Mouse (Mus musculus) MEL (cell line): ENCODE measurements at regions not wholly inside any gene's neighbourhood (a gene's known extent, or its start where the extent isn't known, plus 50 kb on each side); places are given as distances from the start of the nearest gene placed in this dataset.

Experiments
- DNase-seq: peaks from one replicate; pipeline ENCODE4 v3.0.0; 2011; ENCODE audit warnings: low read depth, low spot score
- H3K27ac ChIP-seq: 2 replicates; pipeline ENCODE4 v1.5.1; 2012; ENCODE audit warnings: low read depth, mild to moderate bottlenecking, control low read depth, low read length, moderate library complexity; ENCODE audit not compliant: control insufficient read depth
- H3K27me3 ChIP-seq, 2 experiments: fragments of 150-350 bp in 1 of 2; sonication (generic) in 1 of 2; 2 replicates each; pipeline ENCODE4 v1.6.1; 2012; ENCODE audit warnings: low read length in 2 of 2, mild to moderate bottlenecking in 2 of 2, improper control_type of control experiment in 1 of 2, moderate library complexity in 1 of 2; ENCODE audit not compliant: insufficient read depth in 2 of 2, control insufficient read depth in 1 of 2
- H3K36me3 ChIP-seq, 2 experiments: 2 replicates each; pipeline ENCODE4 v1.6.1; 2012 to 2014; ENCODE audit warnings: low read length in 2 of 2, improper control_type of control experiment in 1 of 2, inconsistent platforms in 1 of 2, mild to moderate bottlenecking in 1 of 2; ENCODE audit not compliant: insufficient read depth in 2 of 2, control insufficient read depth in 1 of 2
- H3K4me1 ChIP-seq, 2 experiments: fragments of 150-350 bp in 1 of 2; sonication (generic) in 1 of 2; 2 replicates each; pipeline ENCODE4 v1.6.1; 2012; ENCODE audit warnings: low read length in 2 of 2, improper control_type of control experiment in 1 of 2, mild to moderate bottlenecking in 1 of 2; ENCODE audit not compliant: insufficient read depth in 2 of 2, control insufficient read depth in 1 of 2
- H3K4me3 ChIP-seq, 2 experiments: fragments of 150-350 bp in 1 of 2; sonication (generic) in 1 of 2; 2 replicates each; pipeline ENCODE4 v1.5.1; 2012; ENCODE audit warnings: low read depth in 2 of 2, low read length in 2 of 2, mild to moderate bottlenecking in 2 of 2, moderate library complexity in 2 of 2, control low read depth in 1 of 2, improper control_type of control experiment in 1 of 2; ENCODE audit not compliant: control insufficient read depth in 1 of 2, insufficient read depth in 1 of 2
- H3K79me2 ChIP-seq: 2 replicates; pipeline ENCODE4 v1.6.1; 2012; ENCODE audit warnings: mild to moderate bottlenecking, low read length, moderate library complexity; ENCODE audit not compliant: control insufficient read depth, poor library complexity, insufficient read depth
- H3K9ac ChIP-seq: 2 replicates; pipeline ENCODE4 v1.6.1; 2012; ENCODE audit warnings: low read depth, mild to moderate bottlenecking, control low read depth, low read length, moderate library complexity; ENCODE audit not compliant: control insufficient read depth, poor library complexity, severe bottlenecking
- H3K9me3 ChIP-seq: fragments of 150-350 bp; sonication (generic); replicated peaks from 2 replicates; pipeline ENCODE4 v1.6.1; 2012; ENCODE audit warnings: mild to moderate bottlenecking, low read length, improper control_type of control experiment, moderate library complexity; ENCODE audit not compliant: insufficient read depth
- BHLHE40 ChIP-seq: IDR thresholded peaks from 2 replicates; pipeline ENCODE4 v1.6.1; 2012; ENCODE audit warnings: low read depth, mild to moderate bottlenecking, inconsistent platforms, low read length, improper control_type of control experiment, borderline replicate concordance
- CHD1 ChIP-seq: IDR thresholded peaks from 2 replicates; pipeline ENCODE4 v1.6.1; 2012; ENCODE audit warnings: low read depth, mild to moderate bottlenecking, inconsistent platforms, low read length, improper control_type of control experiment
- CTCF ChIP-seq, 3 experiments: IDR thresholded peaks in 2 of 3; conservative IDR thresholded peaks in 1 of 3; 2 replicates each; pipeline ENCODE4 v1.5.1; 2011 to 2012; ENCODE audit warnings: low read length in 3 of 3, low read depth in 2 of 3, mild to moderate bottlenecking in 2 of 3, improper control_type of control experiment in 1 of 3, inconsistent platforms in 1 of 3, mixed read lengths in 1 of 3, moderate library complexity in 1 of 3; ENCODE audit not compliant: control insufficient read depth in 1 of 3, insufficient read depth in 1 of 3, poor library complexity in 1 of 3, severe bottlenecking in 1 of 3
- EP300 ChIP-seq, 2 experiments: IDR thresholded peaks; 2 replicates each; pipeline ENCODE4 v1.6.1; 2011; ENCODE audit warnings: improper control_type of control experiment in 2 of 2, low read length in 2 of 2, low read depth in 1 of 2, mild to moderate bottlenecking in 1 of 2
- ETS1 ChIP-seq: IDR thresholded peaks from 2 replicates; pipeline ENCODE4 v1.6.1; 2012; ENCODE audit warnings: low read depth, mild to moderate bottlenecking, inconsistent platforms, low read length, improper control_type of control experiment, moderate library complexity
- GATA1 ChIP-seq: IDR thresholded peaks from 2 replicates; pipeline ENCODE4 v1.6.1; 2011; ENCODE audit warnings: low read depth, low read length, improper control_type of control experiment
- JUND ChIP-seq: IDR thresholded peaks from 2 replicates; pipeline ENCODE4 v1.6.1; 2011; ENCODE audit warnings: low read depth, mild to moderate bottlenecking, improper control_type of control experiment, low read length
- MAFK ChIP-seq: IDR thresholded peaks from 2 replicates; pipeline ENCODE4 v1.6.1; 2011; ENCODE audit warnings: low read depth, mild to moderate bottlenecking, low read length, improper control_type of control experiment, borderline replicate concordance
- MAX ChIP-seq: IDR thresholded peaks from 2 replicates; pipeline ENCODE4 v1.6.1; 2011; ENCODE audit warnings: low read length, improper control_type of control experiment
- MAZ ChIP-seq: IDR thresholded peaks from 2 replicates; pipeline ENCODE4 v1.6.1; 2012; ENCODE audit warnings: low read depth, mild to moderate bottlenecking, inconsistent platforms, low read length, improper control_type of control experiment
- MYC ChIP-seq: IDR thresholded peaks from 2 replicates; pipeline ENCODE4 v1.6.1; 2011; ENCODE audit warnings: low read depth, mild to moderate bottlenecking, low read length, improper control_type of control experiment, moderate library complexity
- RAD21 ChIP-seq: IDR thresholded peaks from 2 replicates; pipeline ENCODE4 v1.6.1; 2011; ENCODE audit warnings: mild to moderate bottlenecking, low read depth, low read length, improper control_type of control experiment
- RCOR1 ChIP-seq: IDR thresholded peaks from 2 replicates; pipeline ENCODE4 v1.6.1; 2012; ENCODE audit warnings: low read depth, mild to moderate bottlenecking, inconsistent platforms, low read length, improper control_type of control experiment
- SMC3 ChIP-seq: IDR thresholded peaks from 2 replicates; pipeline ENCODE4 v1.6.1; 2011; ENCODE audit warnings: low read depth, low read length, improper control_type of control experiment
- TAL1 ChIP-seq: IDR thresholded peaks from 2 replicates; pipeline ENCODE4 v1.6.1; 2012; ENCODE audit warnings: mild to moderate bottlenecking, inconsistent platforms, low read length, moderate library complexity, mixed read lengths
- TBP ChIP-seq: IDR thresholded peaks from 2 replicates; pipeline ENCODE4 v1.8.0; 2011; ENCODE audit warnings: low read depth, low read length, improper control_type of control experiment
- TCF12 ChIP-seq: IDR thresholded peaks from 2 replicates; pipeline ENCODE4 v1.6.1; 2014; ENCODE audit warnings: low read depth, mild to moderate bottlenecking, inconsistent platforms, low read length, improper control_type of control experiment, moderate library complexity
- UBTF ChIP-seq: IDR thresholded peaks from 2 replicates; pipeline ENCODE4 v1.6.1; 2012; ENCODE audit warnings: low read depth, mild to moderate bottlenecking, inconsistent platforms, low read length, improper control_type of control experiment, moderate library complexity, borderline replicate concordance; ENCODE audit not compliant: insufficient read depth

- Histone ChIP-seq H3K9ac (no peak overlapping the region; the same call in 1 of the 2 replicates), H3K27ac (peak overlapping the region; percentile 60), H3K4me3 (0 out of 4 replicates have a peak overlapping the region, but pooled peaks have one; percentile 8), H3K9me3 (no peaks in the 10 kb centered on the region), H3K36me3 (peaks cover 0 to 9% of the 10 kb centered on the region in 2 experiments; a peak in 2 of 4 replicates), H3K27me3 (no peaks in the 10 kb centered on the region), H3K4me1 (peaks cover 0 to 23% of the 10 kb centered on the region in 2 experiments; a peak in 2 of 4 replicates), H3K79me2 (no peaks in the 10 kb centered on the region)
- peak; percentile 86 for DNase-seq
- TF ChIP-seq TAL1 (peak; percentile 76), RCOR1 (peak; percentile 65), EP300 (IDR thresholded peaks at IDR 0.05; ENCODE audit: low read depth in 1 of 2, low read length in 2 of 2) (peak; percentile 61 to 79), BHLHE40 (peak; percentile 13; the same call in 1 of the 2 replicates), MYC (0 out of 2 replicates have a peak, but pooled peaks have one; percentile 8), MAX (peak; percentile 46), ETS1 (peak; percentile 66), JUND (no peak), TBP (no peak), CHD1 (no peak), MAFK (no peak; the same call in 1 of the 2 replicates), GATA1 (peak; percentile 34; the same call in 1 of the 2 replicates), TCF12 (peak; percentile 74; the same call in 1 of the 2 replicates), MAZ (peak; percentile 66)
Measured at GRCm38 (mm10) chr9:61056731-61057270, 262.5 kb downstream of the Uaca start.

- TF ChIP-seq UBTF (no peak), RAD21 (peak; percentile 20), SMC3 (peak; percentile 31), CTCF (IDR thresholded peaks at IDR 0.05 in 2 of 3, conservative IDR thresholded peaks at IDR 0.05 in 1 of 3; ENCODE audit: control insufficient read depth in 1 of 3, insufficient read depth in 1 of 3, low read depth in 2 of 3, low read length in 3 of 3, poor library complexity in 1 of 3, severe bottlenecking in 1 of 3) (peak; percentile 26 to 33 (median 31); a peak in 4 of 6 replicates)
- Histone ChIP-seq H3K9ac (no peak overlapping the region), H3K36me3 (peaks cover 0 to 7% of the 10 kb centered on the region in 2 experiments; a peak in 2 of 4 replicates), H3K9me3 (no peaks in the 10 kb centered on the region), H3K4me1 (peaks cover 0 to 23% of the 10 kb centered on the region in 2 experiments; a peak in 2 of 4 replicates), H3K79me2 (no peaks in the 10 kb centered on the region), H3K27ac (no peak overlapping the region), H3K4me3 (no peak overlapping the region), H3K27me3 (no peaks in the 10 kb centered on the region)
- peak; percentile 23 for DNase-seq
Measured at GRCm38 (mm10) chr9:61059225-61059624, 264.9 kb downstream of the Uaca start.
